Mouse (Mus musculus): ENCODE results near the gene Cd19. TPM values are rescaled to one million over a fixed set of nuclear protein-coding genes. Genes with fewer than 3 reads are reported as not detected.

The Cd19 gene
- polyA plus RNA-seq, 2 experiments = 0.30 to 0.34 TPM

DNA sequence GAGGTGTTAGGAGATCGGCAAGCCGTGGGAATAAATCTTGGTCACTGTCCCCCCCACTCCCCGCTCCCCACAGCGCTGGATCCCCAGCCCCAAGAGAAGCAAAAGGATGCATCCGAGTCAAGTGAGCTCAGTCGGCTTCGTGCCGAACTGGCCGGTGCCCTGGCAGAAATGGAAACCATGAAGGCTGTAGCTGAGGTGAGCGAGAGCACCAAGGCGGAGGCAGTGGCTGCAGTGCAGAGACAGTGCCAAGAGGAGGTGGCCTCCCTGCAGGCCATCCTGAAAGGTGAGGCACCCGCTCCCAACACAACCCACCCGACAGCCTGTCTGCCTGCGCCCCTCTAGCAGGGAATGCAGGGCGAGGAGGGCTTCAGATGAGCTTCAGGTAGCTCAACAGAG lies 14.8 kb upstream of the Cd19 start:
- Histone ChIP-seq H3K27ac (no peak overlapping the region), H3K4me3 (ENCODE audit: insufficient read depth in 1 of 2, low read depth in 2 of 2, low read length in 2 of 2) (peak overlapping the region; percentile 70 to 71), H3K27me3 (ENCODE audit: control insufficient read depth, insufficient read depth, low read length) (no peaks in the 10 kb centered on the region), H3K36me3 (replicated peaks; ENCODE audit: control insufficient read depth, insufficient read depth, low read depth) (no peaks in the 10 kb centered on the region), H3K9ac (replicated peaks) (no peak overlapping the region), H3K4me2 (ENCODE audit: low read depth) (peak overlapping the region; percentile 96), H3K9me3 (ENCODE audit: control insufficient read depth, low read length) (no peaks in the 10 kb centered on the region), H3K4me1 (replicated peaks; ENCODE audit: control insufficient read depth in 2 of 2, insufficient read depth in 2 of 2, low read length in 1 of 2) (peaks cover 7 to 13% of the 10 kb centered on the region in 2 experiments)
- TF ChIP-seq EP300 (IDR thresholded peaks at IDR 0.05; ENCODE audit: low read depth) (no peak), CTCF (IDR thresholded peaks at IDR 0.05; ENCODE audit: low read depth) (no peak)
- ATAC-seq (ENCODE audit: insufficient read depth) (no peak), DNase-seq (ENCODE audit: low read depth in 3 of 3, low spot score in 3 of 3) (no peak)
- WGBS (ENCODE audit: insufficient replicate concordance) = 34% methylated on average over 15 of the region's 15 CpGs

DNA sequence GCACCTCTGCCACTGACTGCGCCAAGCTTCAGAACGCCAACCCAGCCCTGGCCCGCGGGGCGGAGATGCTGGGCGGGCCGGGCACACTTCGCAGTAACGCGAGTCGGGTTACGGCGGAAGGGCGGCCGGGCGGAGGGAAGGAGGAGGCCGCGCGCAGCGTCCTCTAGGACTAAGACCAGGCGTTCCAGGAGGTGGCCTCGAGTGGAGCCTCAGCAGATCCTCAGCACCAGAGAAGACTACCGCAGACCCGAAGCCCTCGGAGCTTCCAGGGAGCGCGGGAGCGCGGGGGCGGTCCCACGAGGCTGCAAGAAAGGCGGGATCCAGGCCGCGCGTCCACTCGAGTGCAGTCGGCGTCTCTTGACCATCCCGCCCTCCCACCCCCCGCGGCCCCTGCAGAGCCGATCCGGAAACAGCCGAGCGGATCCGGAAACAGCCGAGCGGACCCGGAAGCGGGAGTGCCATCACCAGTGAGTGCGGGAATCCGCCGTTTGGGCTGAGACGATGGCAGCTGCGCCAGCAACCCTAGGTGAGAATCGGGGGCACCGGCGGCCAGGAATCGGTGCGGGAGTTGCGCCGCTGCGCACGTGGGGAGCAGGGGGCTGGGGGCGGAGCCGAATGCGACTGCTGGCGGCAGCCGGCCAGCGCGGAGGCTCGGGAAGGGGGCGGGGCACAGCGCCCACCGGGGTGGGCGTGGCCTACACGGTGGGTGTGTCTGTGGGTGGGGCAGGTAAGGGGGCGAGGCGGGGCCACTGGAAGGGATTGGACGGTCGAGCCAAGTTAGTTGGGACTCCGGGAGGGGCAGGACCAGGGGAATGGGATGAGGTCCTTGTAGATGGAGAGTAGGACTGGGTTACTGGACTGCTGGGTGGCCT lies 14.2 kb upstream of the Cd19 start, which contains the start of gene Rabep2:
TSS of gene Rabep2 (plus strand) at position 129 of the 872 bp plus-strand sequence.
- H3K9ac ChIP-seq (replicated peaks) = peak within 1 kb of the TSS; percentile 72
- no peak for TF ChIP-seq CTCF (IDR thresholded peaks at IDR 0.05; ENCODE audit: low read depth)
- TF ChIP-seq EP300 (IDR thresholded peaks at IDR 0.05; ENCODE audit: low read depth) = no peak
- ATAC-seq (ENCODE audit: insufficient read depth) (peak; percentile 85), DNase-seq (ENCODE audit: low read depth in 3 of 3, low spot score in 3 of 3) (peak; percentile 60 to 62 (median 61))
- H3K27me3 ChIP-seq (ENCODE audit: control insufficient read depth, insufficient read depth, low read length) = no peaks in the 10 kb centered on the region
- H3K4me3 ChIP-seq (ENCODE audit: insufficient read depth in 1 of 2, low read depth in 2 of 2, low read length in 2 of 2) = peak within 1 kb of the TSS; percentile 70 to 71
- no peaks in the 10 kb centered on the region for H3K36me3 ChIP-seq (replicated peaks; ENCODE audit: control insufficient read depth, insufficient read depth, low read depth)
- peak within 1 kb of the TSS; percentile 47 for H3K27ac ChIP-seq
- H3K4me2 ChIP-seq (ENCODE audit: low read depth) = peak within 1 kb of the TSS; percentile 96
- WGBS (ENCODE audit: insufficient replicate concordance) = under 1% methylated on average over 82 of the region's 82 CpGs
- no peaks in the 10 kb centered on the region for H3K9me3 ChIP-seq (ENCODE audit: control insufficient read depth, low read length)
- peaks cover 7 to 13% of the 10 kb centered on the region in 2 experiments for H3K4me1 ChIP-seq (replicated peaks; ENCODE audit: control insufficient read depth in 2 of 2, insufficient read depth in 2 of 2, low read length in 1 of 2)

- H3K4me3 ChIP-seq (ENCODE audit: insufficient read depth in 1 of 2, low read depth in 2 of 2, low read length in 2 of 2) = peak overlapping the region; percentile 70 to 71
- H3K4me2 ChIP-seq (ENCODE audit: low read depth) = peak overlapping the region; percentile 96
- no peak overlapping the region for H3K27ac ChIP-seq
- TF ChIP-seq CTCF (IDR thresholded peaks at IDR 0.05; ENCODE audit: low read depth) = no peak
- TF ChIP-seq EP300 (IDR thresholded peaks at IDR 0.05; ENCODE audit: low read depth) = peak; percentile 54; the same call in 1 of the 2 replicates
- peaks cover 7 to 13% of the 10 kb centered on the region in 2 experiments for H3K4me1 ChIP-seq (replicated peaks; ENCODE audit: control insufficient read depth in 2 of 2, insufficient read depth in 2 of 2, low read length in 1 of 2)
- no peaks in the 10 kb centered on the region for H3K36me3 ChIP-seq (replicated peaks; ENCODE audit: control insufficient read depth, insufficient read depth, low read depth)
- H3K27me3 ChIP-seq (ENCODE audit: control insufficient read depth, insufficient read depth, low read length) = no peaks in the 10 kb centered on the region
- WGBS (ENCODE audit: insufficient replicate concordance) = 6% methylated on average over 4 of the region's 4 CpGs
- peak; percentile 35 to 53 (median 46) for DNase-seq (ENCODE audit: low read depth in 3 of 3, low spot score in 3 of 3)
- peak; percentile 34 for ATAC-seq (ENCODE audit: insufficient read depth)
- H3K9me3 ChIP-seq (ENCODE audit: control insufficient read depth, low read length) = no peaks in the 10 kb centered on the region
- H3K9ac ChIP-seq (replicated peaks) = peak overlapping the region; percentile 72
Measured at GRCm38 (mm10) chr7:126428154-126428553, 13.5 kb upstream of the Cd19 start.

DNA sequence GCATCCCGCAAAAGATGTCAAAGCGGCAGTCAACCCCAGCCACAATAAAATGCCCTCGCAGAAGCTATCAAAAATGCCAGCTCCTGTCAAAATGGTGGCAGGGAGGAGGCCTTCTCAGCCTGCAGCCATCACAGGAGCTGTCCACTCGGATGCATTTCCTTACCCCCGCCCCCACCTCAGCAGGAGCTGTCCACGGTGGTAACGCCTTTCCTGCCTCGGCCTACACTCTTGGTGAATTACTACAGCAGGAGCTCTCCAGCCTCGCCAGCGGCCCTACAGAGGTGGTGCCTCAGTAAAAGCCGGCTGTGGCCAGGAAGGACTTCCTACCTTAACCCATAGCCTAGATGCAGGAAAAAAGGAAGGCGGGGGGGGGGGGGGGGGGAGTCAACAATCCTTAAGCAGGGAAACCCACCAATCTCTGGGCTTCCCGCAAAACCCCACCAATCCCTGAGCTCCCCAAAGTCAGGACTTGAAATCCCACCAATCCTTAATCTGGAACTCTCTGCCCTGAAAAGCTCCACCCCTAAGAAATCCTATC lies 12.7 kb upstream of the Cd19 start:
- H3K9me3 ChIP-seq (ENCODE audit: control insufficient read depth, low read length) = no peaks in the 10 kb centered on the region

GRCm38 (mm10) chr7:126424161-126424560 lies 9.5 kb upstream of the Cd19 start:
- Histone ChIP-seq H3K27ac (no peak overlapping the region), H3K4me3 (ENCODE audit: insufficient read depth in 1 of 2, low read depth in 2 of 2, low read length in 2 of 2) (no peak overlapping the region), H3K4me1 (replicated peaks; ENCODE audit: control insufficient read depth in 2 of 2, insufficient read depth in 2 of 2, low read length in 1 of 2) (peaks cover 7 to 9% of the 10 kb centered on the region in 2 experiments), H3K9ac (replicated peaks) (no peak overlapping the region), H3K36me3 (replicated peaks; ENCODE audit: control insufficient read depth, insufficient read depth, low read depth) (no peaks in the 10 kb centered on the region), H3K4me2 (ENCODE audit: low read depth) (no peak overlapping the region), H3K27me3 (ENCODE audit: control insufficient read depth, insufficient read depth, low read length) (no peaks in the 10 kb centered on the region), H3K9me3 (ENCODE audit: control insufficient read depth, low read length) (no peaks in the 10 kb centered on the region)
- TF ChIP-seq EP300 (IDR thresholded peaks at IDR 0.05; ENCODE audit: low read depth) (no peak), CTCF (IDR thresholded peaks at IDR 0.05; ENCODE audit: low read depth) (no peak)
- ATAC-seq (ENCODE audit: insufficient read depth) (no peak), DNase-seq (ENCODE audit: low read depth in 3 of 3, low spot score in 3 of 3) (no peak)
- WGBS (ENCODE audit: insufficient replicate concordance) = 67% methylated on average over 6 of the region's 6 CpGs

More for the DNA sequence above, 12.7 kb upstream of the Cd19 start:
- H3K36me3 ChIP-seq (replicated peaks; ENCODE audit: control insufficient read depth, insufficient read depth, low read depth) = no peaks in the 10 kb centered on the region
- H3K4me1 ChIP-seq (replicated peaks; ENCODE audit: control insufficient read depth in 2 of 2, insufficient read depth in 2 of 2, low read length in 1 of 2) = peaks cover 7 to 13% of the 10 kb centered on the region in 2 experiments
- ATAC-seq (ENCODE audit: insufficient read depth) (no peak), DNase-seq (ENCODE audit: low read depth in 3 of 3, low spot score in 3 of 3) (no peak)
- no peak overlapping the region for H3K4me3 ChIP-seq (ENCODE audit: insufficient read depth in 1 of 2, low read depth in 2 of 2, low read length in 2 of 2)
- no peak overlapping the region for H3K27ac ChIP-seq
- no peak overlapping the region for H3K4me2 ChIP-seq (ENCODE audit: low read depth)
- no peak overlapping the region for H3K9ac ChIP-seq (replicated peaks)
- TF ChIP-seq CTCF (IDR thresholded peaks at IDR 0.05; ENCODE audit: low read depth) = no peak
- TF ChIP-seq EP300 (IDR thresholded peaks at IDR 0.05; ENCODE audit: low read depth) = no peak
- H3K27me3 ChIP-seq (ENCODE audit: control insufficient read depth, insufficient read depth, low read length) = no peaks in the 10 kb centered on the region
- 52% methylated on average over 12 of the region's 13 CpGs for WGBS (ENCODE audit: insufficient replicate concordance)
